Mouse (Mus musculus) midbrain, embryonic 11.5 days (tissue): ENCODE results near the gene Tcam1. TPM values are rescaled to one million over a fixed set of nuclear protein-coding genes. Genes with fewer than 3 reads are reported as not detected.

Experiments
- ATAC-seq: fragments of 200-750 bp; cut with Nextera tagmentation; 2 replicates; pipeline ENCODE4 v1.8.0; 2017; ENCODE audit warnings: moderate TSS enrichment, moderate library complexity; ENCODE audit not compliant: low FRiP score
- DNase-seq: peaks from one replicate; pipeline ENCODE4 v3.0.0; 2015; ENCODE audit warnings: low spot score; ENCODE audit errors: missing footprints
- H3K27ac ChIP-seq: fragments of 300-500 bp; sonication (generic); 2 replicates; pipeline ENCODE4 v1.5.1; 2014; ENCODE audit warnings: low read depth, low read length
- H3K27me3 ChIP-seq: fragments of 300-500 bp; sonication (generic); 2 replicates; pipeline ENCODE4 v1.6.1; 2014; ENCODE audit warnings: mild to moderate bottlenecking, low read length, moderate library complexity, mixed read lengths; ENCODE audit not compliant: control insufficient read depth, insufficient read depth
- H3K36me3 ChIP-seq: fragments of 300-500 bp; sonication (generic); 2 replicates; pipeline ENCODE4 v1.6.1; 2014; ENCODE audit warnings: mild to moderate bottlenecking, low read length, moderate library complexity, mixed read lengths; ENCODE audit not compliant: control insufficient read depth, insufficient read depth
- H3K4me1 ChIP-seq: fragments of 300-500 bp; sonication (generic); 2 replicates; pipeline ENCODE4 v1.6.1; 2014; ENCODE audit warnings: low read length; ENCODE audit not compliant: control insufficient read depth, insufficient read depth
- H3K4me2 ChIP-seq: fragments of 300-500 bp; sonication (generic); 2 replicates; pipeline ENCODE4 v1.6.1; 2014; ENCODE audit warnings: mild to moderate bottlenecking, moderate library complexity
- H3K4me3 ChIP-seq: fragments of 300-500 bp; sonication (generic); 2 replicates; pipeline ENCODE4 v1.5.1; 2014; ENCODE audit warnings: low read depth, low read length
- H3K9ac ChIP-seq: fragments of 300-500 bp; sonication (generic); 2 replicates; pipeline ENCODE4 v1.6.1; 2014; ENCODE audit warnings: low read length
- H3K9me3 ChIP-seq: fragments of 300-500 bp; sonication (generic); 2 replicates; pipeline ENCODE4 v1.6.1; 2016; ENCODE audit warnings: low read length; ENCODE audit not compliant: control insufficient read depth
- WGBS: fragments of 180-500 bp; shearing (Covaris S2); extraction: QIAGEN DNeasy Blood & Tissue Kit; methylation state at CpG from one replicate; pipeline ENCODE4 v1.1.7; 2014; 5-methylcytosine and 5-hydroxymethylcytosine counted together
- polyA plus RNA-seq: library from polyadenylated mRNA; unstranded; fragments of >200 nt; fragmentation: Nextera tagmentation; extraction: Ambion mirVana; gene quantifications from 2 replicates; pipeline ENCODE4 v1.2.1, GENCODE M21; 2014

The Tcam1 gene
- polyA plus RNA-seq, 1 experiment from 2014 or later: 0.04 TPM

- H3K4me2 ChIP-seq: no peak overlapping the region
- H3K36me3 ChIP-seq: peaks cover 54% of the 10 kb centered on the region
- ATAC-seq (no peak), DNase-seq (no peak)
- 0 out of 2 replicates have a peak, but pooled peaks cover 3% of the 10 kb centered on the region for H3K4me1 ChIP-seq
- WGBS: 96% methylated on average over 9 of the region's 9 CpGs
- no peak overlapping the region for H3K27ac ChIP-seq
- no peak overlapping the region for H3K4me3 ChIP-seq
- H3K27me3 ChIP-seq: no peaks in the 10 kb centered on the region
- no peak overlapping the region for H3K9ac ChIP-seq
- H3K9me3 ChIP-seq: no peaks in the 10 kb centered on the region
Measured at GRCm38 (mm10) chr11:106263963-106264362, 12.5 kb upstream of the Tcam1 start.

DNA sequence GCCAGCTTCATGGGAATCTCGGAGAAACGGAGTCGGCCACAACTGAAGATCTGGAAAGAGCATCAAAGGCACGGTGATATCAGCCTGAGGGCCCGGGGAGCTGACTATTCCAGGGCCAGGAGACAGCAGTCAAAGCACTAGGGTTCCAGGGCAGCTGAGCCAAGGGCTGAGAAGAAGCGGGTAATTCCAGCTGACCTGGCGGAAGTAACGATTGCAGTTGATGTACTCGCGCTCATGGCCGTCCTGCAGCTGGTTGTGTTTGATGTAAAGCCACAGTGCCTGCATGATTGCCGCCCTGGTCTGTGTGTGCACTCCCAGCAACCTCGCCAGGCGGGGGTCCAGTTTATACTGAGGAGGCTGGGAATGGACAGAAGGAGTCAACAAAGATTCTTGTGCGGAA, 11.5 kb upstream of the Tcam1 start:
- no peak overlapping the region for H3K4me3 ChIP-seq
- H3K9me3 ChIP-seq: no peaks in the 10 kb centered on the region
- peaks cover 53% of the 10 kb centered on the region for H3K36me3 ChIP-seq
- H3K27ac ChIP-seq: no peak overlapping the region
- H3K4me1 ChIP-seq: 0 out of 2 replicates have a peak, but pooled peaks cover 3% of the 10 kb centered on the region
- WGBS: 96% methylated on average over 15 of the region's 15 CpGs
- H3K4me2 ChIP-seq: no peak overlapping the region
- no peaks in the 10 kb centered on the region for H3K27me3 ChIP-seq
- H3K9ac ChIP-seq: no peak overlapping the region
- DNase-seq (no peak), ATAC-seq (no peak)

DNA sequence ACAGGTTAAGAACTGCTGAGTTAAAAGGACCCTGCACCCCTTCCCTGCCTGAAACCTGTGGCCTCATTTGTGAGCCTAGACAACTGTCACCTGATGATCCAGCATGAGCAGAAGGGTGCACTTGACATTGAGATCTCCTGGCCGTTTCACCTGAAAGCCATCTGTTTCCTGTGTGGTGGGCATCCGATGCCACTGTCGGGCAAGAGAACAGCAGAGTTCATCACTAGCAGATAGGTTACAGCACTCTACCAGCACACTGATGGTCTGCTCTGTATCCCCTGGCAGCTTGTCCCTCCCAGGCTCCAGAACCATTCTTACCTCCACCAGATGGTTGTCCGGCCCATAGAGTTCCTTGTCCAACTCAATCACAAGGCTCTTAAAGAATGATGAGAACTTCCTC, 10.9 kb upstream of the Tcam1 start:
- Histone ChIP-seq H3K36me3 (peaks cover 53% of the 10 kb centered on the region), H3K9ac (no peak overlapping the region), H3K27ac (no peak overlapping the region), H3K4me3 (no peak overlapping the region), H3K4me1 (0 out of 2 replicates have a peak, but pooled peaks cover 3% of the 10 kb centered on the region), H3K9me3 (no peaks in the 10 kb centered on the region), H3K4me2 (no peak overlapping the region), H3K27me3 (no peaks in the 10 kb centered on the region)
- 95% methylated on average over 4 of the region's 4 CpGs for WGBS
- no peak for DNase-seq
- no peak for ATAC-seq

GRCm38 (mm10) chr11:106266431-106266830, 10.0 kb upstream of the Tcam1 start:
- H3K9ac ChIP-seq: no peak overlapping the region
- WGBS: 95% methylated on average over 10 of the region's 10 CpGs
- no peak overlapping the region for H3K27ac ChIP-seq
- no peak for DNase-seq
- no peak overlapping the region for H3K4me3 ChIP-seq
- no peaks in the 10 kb centered on the region for H3K27me3 ChIP-seq
- H3K4me1 ChIP-seq: peaks cover 8% of the 10 kb centered on the region
- H3K4me2 ChIP-seq: no peak overlapping the region
- ATAC-seq: no peak
- H3K9me3 ChIP-seq: no peaks in the 10 kb centered on the region
- peaks cover 46% of the 10 kb centered on the region for H3K36me3 ChIP-seq

GRCm38 (mm10) chr11:106267311-106267852, 9.1 kb upstream of the Tcam1 start:
- H3K4me2 ChIP-seq: no peak overlapping the region
- 81% methylated on average over 15 of the region's 15 CpGs for WGBS
- no peak overlapping the region for H3K9ac ChIP-seq
- H3K36me3 ChIP-seq: peaks cover 39% of the 10 kb centered on the region
- no peaks in the 10 kb centered on the region for H3K9me3 ChIP-seq
- DNase-seq (no peak), ATAC-seq (no peak)
- H3K27me3 ChIP-seq: no peaks in the 10 kb centered on the region
- peaks cover 12% of the 10 kb centered on the region for H3K4me1 ChIP-seq
- 0 out of 2 replicates have a peak overlapping the region, but pooled peaks have one; percentile 11 for H3K27ac ChIP-seq
- no peak overlapping the region for H3K4me3 ChIP-seq

DNA sequence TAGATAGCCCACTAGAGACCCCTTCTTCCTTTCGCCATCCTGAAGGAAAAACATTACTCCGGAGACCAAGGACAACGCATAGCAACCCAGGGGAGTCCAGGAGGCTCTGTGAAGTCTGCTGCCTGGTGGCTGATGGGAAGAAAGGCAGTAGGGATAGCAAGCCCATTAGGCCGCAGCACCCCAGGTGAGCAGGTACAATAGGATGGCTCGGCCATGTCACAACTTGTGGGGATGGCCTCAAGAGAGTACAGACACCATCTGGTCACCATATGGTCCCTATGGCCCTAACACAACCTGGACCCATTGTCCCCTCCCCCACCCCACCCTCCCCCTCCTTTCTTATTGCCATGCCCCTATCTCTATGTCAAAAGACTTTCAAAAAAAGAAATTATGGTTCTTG, 8.6 kb upstream of the Tcam1 start:
- Histone ChIP-seq H3K9ac (no peak overlapping the region), H3K4me2 (no peak overlapping the region), H3K36me3 (peaks cover 35% of the 10 kb centered on the region), H3K4me1 (peaks cover 12% of the 10 kb centered on the region), H3K27me3 (no peaks in the 10 kb centered on the region), H3K27ac (0 out of 2 replicates have a peak overlapping the region, but pooled peaks have one; percentile 59), H3K4me3 (no peak overlapping the region), H3K9me3 (no peaks in the 10 kb centered on the region)
- ATAC-seq: no peak
- 87% methylated on average over 5 of the region's 5 CpGs for WGBS
- DNase-seq: no peak

- 0 out of 2 replicates have a peak overlapping the region, but pooled peaks have one; percentile 10 for H3K9ac ChIP-seq
- H3K27me3 ChIP-seq: no peaks in the 10 kb centered on the region
- WGBS: 81% methylated on average over 8 of the region's 8 CpGs
- H3K4me1 ChIP-seq: peaks cover 15% of the 10 kb centered on the region
- no peak overlapping the region for H3K4me3 ChIP-seq
- DNase-seq (no peak), ATAC-seq (no peak)
- H3K36me3 ChIP-seq: peaks cover 29% of the 10 kb centered on the region
- no peaks in the 10 kb centered on the region for H3K9me3 ChIP-seq
- no peak overlapping the region for H3K4me2 ChIP-seq
- peak overlapping the region; percentile 59 for H3K27ac ChIP-seq
Measured at GRCm38 (mm10) chr11:106268326-106269059, 8.0 kb upstream of the Tcam1 start.

DNA sequence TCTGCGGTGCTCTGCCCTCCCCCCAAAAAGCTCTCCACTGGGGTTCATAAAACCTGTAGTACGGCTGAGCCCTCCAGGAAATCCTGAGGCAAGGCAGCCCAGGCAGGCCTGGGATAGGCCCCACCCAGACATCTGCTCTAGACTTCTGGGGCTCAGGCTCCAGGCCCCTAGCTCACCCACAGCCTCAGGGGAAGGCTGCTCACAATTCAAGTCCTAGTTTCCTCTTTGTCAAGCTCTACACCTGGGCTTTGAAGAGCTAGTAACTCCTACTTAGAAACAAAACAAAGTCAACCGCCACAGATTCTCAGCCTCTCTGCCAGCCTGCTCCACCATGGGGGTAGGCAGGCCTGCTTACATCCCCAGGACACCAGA, 7.4 kb upstream of the Tcam1 start:
- Histone ChIP-seq H3K9me3 (no peaks in the 10 kb centered on the region), H3K36me3 (peaks cover 24% of the 10 kb centered on the region), H3K4me3 (no peak overlapping the region), H3K4me1 (peaks cover 15% of the 10 kb centered on the region), H3K27me3 (no peaks in the 10 kb centered on the region), H3K4me2 (no peak overlapping the region), H3K9ac (no peak overlapping the region), H3K27ac (peak overlapping the region; percentile 59)
- 82% methylated on average over 3 of the region's 3 CpGs for WGBS
- DNase-seq: no peak
- no peak for ATAC-seq

DNA sequence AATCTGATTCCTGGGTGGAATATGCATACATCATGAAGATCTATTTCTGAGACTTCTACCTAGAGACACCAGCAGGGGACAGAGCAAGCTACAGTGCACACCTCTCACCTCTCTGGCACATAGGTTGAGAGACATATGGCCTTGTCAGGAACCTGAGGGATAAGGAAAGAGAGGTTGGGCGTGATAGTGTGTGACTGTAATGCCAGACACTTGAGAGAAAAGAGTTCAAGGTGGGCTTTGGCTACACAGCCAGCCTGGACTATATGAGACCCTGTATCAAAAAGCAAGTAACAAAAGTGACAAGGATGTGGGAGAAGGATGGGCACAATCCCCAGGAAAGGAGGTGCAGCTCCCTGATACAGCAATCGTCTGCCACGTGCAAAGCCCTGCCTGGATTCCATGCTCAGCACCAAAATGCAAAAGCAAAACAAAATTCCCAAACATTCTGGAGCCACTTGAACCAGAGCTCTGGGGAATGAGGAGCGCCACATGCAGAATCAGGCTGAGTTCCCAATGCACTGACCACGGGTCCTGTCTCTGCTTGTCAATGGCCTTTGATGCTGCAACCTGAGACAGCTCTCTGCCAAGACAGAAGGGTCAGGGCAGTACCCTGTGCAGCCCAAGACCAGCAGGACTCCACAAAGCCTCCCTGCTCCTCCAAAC, 5.2 kb upstream of the Tcam1 start:
- ATAC-seq (no peak), DNase-seq (no peak)
- Histone ChIP-seq H3K9ac (peak overlapping the region; percentile 97), H3K4me2 (peak overlapping the region; percentile 85), H3K4me1 (peaks cover 15% of the 10 kb centered on the region), H3K4me3 (peak overlapping the region; percentile 96), H3K27ac (no peak overlapping the region), H3K36me3 (peaks cover 6% of the 10 kb centered on the region), H3K27me3 (no peaks in the 10 kb centered on the region), H3K9me3 (no peaks in the 10 kb centered on the region)
- whole genome bisulfite sequencing: 51% methylated on average over 5 of the region's 5 CpGs
